Mouse (Mus musculus) limb, embryonic 10.5 days (tissue): Measurements from ENCODE around the gene Ngfr. TPM values are rescaled to one million over a fixed set of nuclear protein-coding genes. Genes with fewer than 3 reads are reported as not detected.
A peak's percentile ranks its signal among the peaks of the same experiment; 100 is the strongest.

Experiments used
- DNase-seq: peaks from one replicate; pipeline ENCODE4 v3.0.0-alpha.2; 2017; ENCODE audit warnings: low spot score
- H3K27ac ChIP-seq: fragments of 300-500 bp; sonication (generic); 2 replicates; pipeline ENCODE4 v1.5.1; 2016; ENCODE audit warnings: mild to moderate bottlenecking
- H3K27me3 ChIP-seq: fragments of 300-500 bp; sonication (generic); 2 replicates; pipeline ENCODE4 v1.6.1; 2016; ENCODE audit warnings: low read depth, mild to moderate bottlenecking; ENCODE audit not compliant: poor library complexity, severe bottlenecking
- H3K36me3 ChIP-seq: fragments of 300-500 bp; sonication (generic); 2 replicates; pipeline ENCODE4 v1.6.1; 2016; ENCODE audit warnings: mild to moderate bottlenecking, moderate library complexity
- H3K4me1 ChIP-seq: fragments of 300-500 bp; sonication (generic); 2 replicates; pipeline ENCODE4 v1.6.1; 2016
- H3K4me3 ChIP-seq: fragments of 300-500 bp; sonication (generic); 2 replicates; pipeline ENCODE4 v1.5.1; 2016; ENCODE audit warnings: mild to moderate bottlenecking, moderate library complexity
- H3K9me3 ChIP-seq: fragments of 300-500 bp; sonication (generic); replicated peaks from 2 replicates; pipeline ENCODE4 v1.6.1; 2016; ENCODE audit warnings: mild to moderate bottlenecking
- WGBS: fragments of 180-500 bp; shearing (Covaris S2); methylation state at CpG from one replicate; pipeline ENCODE4 v1.1.7; 2016; 5-methylcytosine and 5-hydroxymethylcytosine counted together
- polyA plus RNA-seq: library from polyadenylated mRNA; unstranded; fragments of >200 nt; fragmentation: Nextera tagmentation; extraction: Ambion mirVana; gene quantifications from 2 replicates; pipeline ENCODE4 v1.2.1, GENCODE M21; 2016

Gene Ngfr
- polyA plus RNA-seq, 1 experiment from 2014 or later, result 9.7 TPM

- Histone ChIP-seq H3K27me3 (peaks cover 37% of the 10 kb centered on the region), H3K4me1 (peaks cover 87% of the 10 kb centered on the region), H3K36me3 (no peaks in the 10 kb centered on the region), H3K4me3 (no peak overlapping the region), H3K9me3 (no peaks in the 10 kb centered on the region), H3K27ac (peak overlapping the region; percentile 73)
- DNase-seq, result peak; percentile 51
- 16% methylated on average over 9 of the region's 9 CpGs for WGBS
Observed at GRCm38 (mm10) chr11:95571755-95572154, 15.8 kb downstream of the Ngfr start.

- H3K9me3 ChIP-seq, result no peaks in the 10 kb centered on the region
- peak overlapping the region; percentile 73 for H3K27ac ChIP-seq
- no peak overlapping the region for H3K4me3 ChIP-seq
- peaks cover 30% of the 10 kb centered on the region for H3K27me3 ChIP-seq
- DNase-seq, result peak; percentile 50
- no peaks in the 10 kb centered on the region for H3K36me3 ChIP-seq
- peaks cover 83% of the 10 kb centered on the region for H3K4me1 ChIP-seq
- whole genome bisulfite sequencing, result 52% methylated on average over 25 of the region's 25 CpGs
Observed at GRCm38 (mm10) chr11:95570827-95571619, 16.5 kb downstream of the Ngfr start.

DNA sequence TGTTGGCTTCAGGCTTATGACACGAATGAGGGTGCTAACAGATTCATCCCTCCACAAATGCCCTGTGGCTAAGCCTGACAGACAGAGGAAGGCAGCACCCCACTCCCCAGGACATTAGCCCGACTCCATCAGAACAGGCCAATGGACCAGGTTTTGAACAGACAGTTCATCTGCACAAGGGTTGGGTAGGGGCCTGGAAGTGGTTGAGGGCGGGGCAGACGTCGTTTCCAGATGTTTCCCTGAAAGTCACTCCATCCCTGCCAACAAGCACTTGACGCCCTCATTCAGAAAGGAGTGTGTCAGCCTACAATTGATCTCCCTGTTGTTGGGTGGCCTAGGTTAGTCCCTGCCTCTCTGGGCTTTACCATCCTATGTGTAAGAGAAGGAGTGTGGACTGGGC, 17.6 kb downstream of the Ngfr start:
- no peak for DNase-seq
- Histone ChIP-seq H3K9me3 (no peaks in the 10 kb centered on the region), H3K4me3 (no peak overlapping the region), H3K4me1 (peaks cover 83% of the 10 kb centered on the region), H3K27ac (peak overlapping the region; percentile 73), H3K36me3 (no peaks in the 10 kb centered on the region), H3K27me3 (peaks cover 25% of the 10 kb centered on the region)
- 75% methylated on average over 6 of the region's 6 CpGs for WGBS

- Histone ChIP-seq H3K9me3 (no peaks in the 10 kb centered on the region), H3K27ac (peak overlapping the region; percentile 77), H3K36me3 (no peaks in the 10 kb centered on the region), H3K27me3 (peaks cover 23% of the 10 kb centered on the region), H3K4me1 (peaks cover 79% of the 10 kb centered on the region), H3K4me3 (no peak overlapping the region)
- DNase-seq, result peak; percentile 49
- 50% methylated on average over 8 of the region's 8 CpGs for WGBS
Observed at GRCm38 (mm10) chr11:95567936-95568715, 19.4 kb downstream of the Ngfr start.

DNA sequence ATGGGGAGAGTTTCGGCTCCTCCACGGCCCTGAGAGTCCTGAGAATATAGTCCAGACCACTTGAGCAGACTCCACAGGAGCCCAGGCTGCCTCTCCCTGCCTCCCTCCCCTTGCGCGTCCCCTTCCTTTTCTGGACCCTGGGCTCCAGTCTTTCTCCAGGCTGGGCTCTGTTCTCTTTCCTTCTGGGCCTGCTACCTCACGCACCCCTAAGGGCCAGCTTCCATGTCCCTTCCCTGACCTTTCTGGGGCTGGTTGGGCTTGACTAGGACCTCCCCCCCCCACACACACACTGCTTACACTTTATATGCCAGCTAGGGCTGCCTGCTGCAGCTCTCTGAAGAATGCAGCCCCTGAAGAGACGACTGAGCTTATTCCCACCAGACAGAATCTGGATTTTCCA, 20.2 kb downstream of the Ngfr start:
- Histone ChIP-seq H3K4me3 (no peak overlapping the region), H3K36me3 (no peaks in the 10 kb centered on the region), H3K4me1 (peaks cover 75% of the 10 kb centered on the region), H3K27ac (peak overlapping the region; percentile 77), H3K27me3 (peaks cover 23% of the 10 kb centered on the region), H3K9me3 (no peaks in the 10 kb centered on the region)
- WGBS, result 40% methylated on average over 6 of the region's 6 CpGs
- no peak for DNase-seq

DNA sequence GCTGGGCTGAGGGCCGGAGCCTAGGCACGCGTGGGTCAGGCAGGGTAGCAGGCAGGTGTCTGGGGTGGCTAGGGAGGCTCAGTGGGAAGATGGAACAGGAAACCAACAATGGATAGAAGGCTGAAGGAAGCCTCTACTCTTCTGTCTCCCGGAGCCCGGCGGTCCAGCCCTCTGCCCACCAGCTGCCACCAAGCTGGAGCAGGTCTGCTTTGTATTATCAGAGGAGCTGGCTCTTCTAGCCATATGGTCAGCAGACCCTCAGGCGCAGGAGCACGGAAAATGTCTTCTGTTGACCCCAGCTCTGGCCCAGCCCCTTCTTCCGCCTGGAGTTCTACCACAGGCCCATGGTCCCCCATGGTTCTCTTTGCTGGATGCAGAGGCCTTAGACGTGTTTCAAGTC, 22.2 kb downstream of the Ngfr start:
- Histone ChIP-seq H3K9me3 (no peaks in the 10 kb centered on the region), H3K36me3 (no peaks in the 10 kb centered on the region), H3K27me3 (peaks cover 13% of the 10 kb centered on the region), H3K27ac (peak overlapping the region; percentile 78), H3K4me1 (peaks cover 64% of the 10 kb centered on the region), H3K4me3 (0 out of 2 replicates have a peak overlapping the region, but pooled peaks have one; percentile 20)
- peak; percentile 74 for DNase-seq
- WGBS, result 48% methylated on average over 10 of the region's 10 CpGs

- no peak for DNase-seq
- Histone ChIP-seq H3K27me3 (0 out of 2 replicates have a peak, but pooled peaks cover 6% of the 10 kb centered on the region), H3K4me1 (peaks cover 57% of the 10 kb centered on the region), H3K27ac (no peak overlapping the region), H3K9me3 (no peaks in the 10 kb centered on the region), H3K36me3 (no peaks in the 10 kb centered on the region), H3K4me3 (no peak overlapping the region)
- 97% methylated on average over 5 of the region's 5 CpGs for WGBS
Observed at GRCm38 (mm10) chr11:95563849-95564248, 23.7 kb downstream of the Ngfr start.

- H3K36me3 ChIP-seq, result no peaks in the 10 kb centered on the region
- H3K27me3 ChIP-seq, result peaks cover 18% of the 10 kb centered on the region
- no peak for DNase-seq
- 0 out of 2 replicates have a peak overlapping the region, but pooled peaks have one; percentile 3 for H3K27ac ChIP-seq
- peaks cover 61% of the 10 kb centered on the region for H3K4me1 ChIP-seq
- WGBS, result 77% methylated on average over 3 of the region's 3 CpGs
- no peak overlapping the region for H3K4me3 ChIP-seq
- no peaks in the 10 kb centered on the region for H3K9me3 ChIP-seq
Observed at GRCm38 (mm10) chr11:95560773-95561172, 26.8 kb downstream of the Ngfr start.

DNA sequence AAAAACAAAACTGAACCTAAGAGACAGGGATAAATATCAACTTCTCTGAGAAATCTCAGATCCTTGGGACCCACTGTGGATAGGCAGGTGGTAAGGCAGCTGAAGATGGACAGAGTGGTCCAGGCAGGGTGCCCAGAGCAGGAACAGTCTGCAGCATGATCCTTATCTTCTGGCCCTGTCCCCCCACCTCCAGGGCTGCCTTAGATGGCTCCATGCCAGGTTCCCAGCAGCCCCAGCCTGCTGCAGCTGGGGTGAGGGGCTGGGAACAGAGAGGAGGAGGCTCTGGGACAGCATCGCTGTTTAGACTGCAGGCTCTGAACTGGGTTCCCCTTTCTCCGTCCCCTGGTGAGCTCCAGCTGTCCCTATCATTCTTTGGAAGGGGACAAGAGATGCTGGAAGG, 27.8 kb downstream of the Ngfr start:
- H3K27me3 ChIP-seq, result peaks cover 18% of the 10 kb centered on the region
- H3K4me3 ChIP-seq, result no peak overlapping the region
- peaks cover 61% of the 10 kb centered on the region for H3K4me1 ChIP-seq
- H3K36me3 ChIP-seq, result no peaks in the 10 kb centered on the region
- DNase-seq, result no peak
- WGBS, result 77% methylated on average over 2 of the region's 2 CpGs
- no peaks in the 10 kb centered on the region for H3K9me3 ChIP-seq
- no peak overlapping the region for H3K27ac ChIP-seq

DNA sequence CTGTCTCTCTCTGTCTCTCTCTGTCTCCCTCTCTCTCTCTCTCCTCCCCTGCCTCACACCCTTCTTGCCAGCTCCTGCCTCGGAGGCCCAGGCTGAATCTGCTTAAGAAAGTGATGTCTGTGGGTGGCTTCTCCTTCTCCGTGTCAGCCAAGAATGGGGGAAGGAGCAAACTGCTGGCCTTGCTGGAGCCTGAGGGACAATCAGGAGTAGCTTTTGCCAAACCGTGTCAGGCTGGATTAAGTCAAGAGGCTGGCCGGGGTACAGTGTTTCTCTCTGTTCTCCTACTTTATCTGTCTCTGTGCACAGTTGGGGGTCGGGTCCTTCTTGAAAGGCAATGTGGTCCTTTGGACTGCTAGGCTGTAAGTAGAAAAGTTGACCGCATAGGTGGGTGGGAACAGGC, 29.8 kb downstream of the Ngfr start:
- no peaks in the 10 kb centered on the region for H3K9me3 ChIP-seq
- peaks cover 18% of the 10 kb centered on the region for H3K27me3 ChIP-seq
- no peak overlapping the region for H3K4me3 ChIP-seq
- WGBS, result 53% methylated on average over 6 of the region's 6 CpGs
- 0 out of 2 replicates have a peak overlapping the region, but pooled peaks have one; percentile 58 for H3K27ac ChIP-seq
- H3K4me1 ChIP-seq, result peaks cover 64% of the 10 kb centered on the region
- no peak for DNase-seq
- no peaks in the 10 kb centered on the region for H3K36me3 ChIP-seq

GRCm38 (mm10) chr11:95557032-95557431, 30.5 kb downstream of the Ngfr start:
- H3K27ac ChIP-seq, result peak overlapping the region; percentile 14
- peaks cover 64% of the 10 kb centered on the region for H3K4me1 ChIP-seq
- 88% methylated on average over 6 of the region's 6 CpGs for WGBS

GRCm38 (mm10) chr11:95555279-95555678, 32.3 kb downstream of the Ngfr start:
- Histone ChIP-seq H3K27me3 (peaks cover 18% of the 10 kb centered on the region), H3K4me1 (peaks cover 54% of the 10 kb centered on the region), H3K27ac (peak overlapping the region; percentile 82), H3K36me3 (no peaks in the 10 kb centered on the region), H3K4me3 (peak overlapping the region; percentile 33), H3K9me3 (no peaks in the 10 kb centered on the region)
- peak; percentile 64 for DNase-seq
- WGBS, result 16% methylated on average over 8 of the region's 8 CpGs

More at GRCm38 (mm10) chr11:95557032-95557431, 30.5 kb downstream of the Ngfr start:
- H3K36me3 ChIP-seq, result no peaks in the 10 kb centered on the region
- no peaks in the 10 kb centered on the region for H3K9me3 ChIP-seq
- peaks cover 18% of the 10 kb centered on the region for H3K27me3 ChIP-seq
- H3K4me3 ChIP-seq, result no peak overlapping the region
- no peak for DNase-seq
